Mouse (Mus musculus) megakaryocyte, embryonic 14.5 days (primary cell): Measurements from ENCODE around the gene Csdc2. TPM values are rescaled to one million over a fixed set of nuclear protein-coding genes. Genes with fewer than 3 reads are reported as not detected.
"Not testable (repeated sequence)": the region's sequence is repeated elsewhere in the genome, so short reads cannot be mapped to it uniquely, and the experiment has no call there.

Experiments used
- H3K27me3 ChIP-seq: replicated peaks from 2 replicates; pipeline ENCODE3; 2012; ENCODE audit warnings: inconsistent platforms
- H3K36me3 ChIP-seq: replicated peaks from 2 replicates; pipeline ENCODE3; 2012; ENCODE audit warnings: low read length, inconsistent platforms, mixed read lengths
- H3K4me1 ChIP-seq: 2 replicates; pipeline ENCODE4 v1.6.1; 2012; ENCODE audit warnings: inconsistent platforms
- H3K4me3 ChIP-seq: replicated peaks from 2 replicates; pipeline ENCODE3; 2012; ENCODE audit warnings: moderate library complexity, mild to moderate bottlenecking, inconsistent platforms
- H3K9me3 ChIP-seq: 2 replicates; pipeline ENCODE4 v1.6.1; 2012; ENCODE audit warnings: inconsistent platforms
- FLI1 ChIP-seq: IDR thresholded peaks from 2 replicates; pipeline ENCODE4 v1.6.1; 2012; ENCODE audit warnings: low read length, inconsistent platforms, mixed read lengths
- GATA1 ChIP-seq: IDR thresholded peaks from 3 replicates; pipeline ENCODE4 v1.6.1; 2012; ENCODE audit warnings: mixed read lengths, low read length, inconsistent platforms, borderline replicate concordance
- polyA plus RNA-seq: library from polyadenylated mRNA; stranded (reverse); fragments of >175 nt; gene quantifications from 2 replicates; pipeline ENCODE4 v1.2.3, GENCODE M21; 2012; ENCODE audit warnings: low replicate concordance; ENCODE audit not compliant: insufficient read depth

Csdc2 gene
- polyA plus RNA-seq, 1 experiment, result not detected

DNA sequence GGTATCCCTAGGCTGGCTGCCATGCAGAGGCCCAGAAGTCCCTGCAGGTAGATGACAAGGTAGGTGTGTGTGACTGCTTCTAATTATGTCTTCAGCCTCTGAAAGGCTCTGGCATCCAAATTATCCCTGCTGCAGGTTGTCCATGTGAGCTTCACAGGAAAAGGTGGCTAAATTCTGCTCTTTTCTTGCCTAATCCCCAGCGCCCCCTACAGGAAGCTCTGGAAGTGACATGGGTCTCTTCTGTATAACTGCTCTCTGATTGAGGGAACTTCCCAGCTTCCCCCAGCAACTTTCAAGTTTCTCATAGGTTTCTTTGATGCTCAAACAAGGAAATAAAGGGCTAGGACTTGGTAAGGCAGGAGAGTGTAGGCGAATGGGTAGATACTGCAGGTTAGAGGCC lies 31.6 kb upstream of the Csdc2 start:
- H3K9me3 ChIP-seq, result no peaks in the 10 kb centered on the region
- peaks cover 9% of the 10 kb centered on the region for H3K4me1 ChIP-seq
- no peak overlapping the region for H3K4me3 ChIP-seq
- TF ChIP-seq GATA1, result no peak
- no peak for TF ChIP-seq FLI1
- no peaks in the 10 kb centered on the region for H3K27me3 ChIP-seq
- H3K36me3 ChIP-seq, result peaks cover 97% of the 10 kb centered on the region

DNA sequence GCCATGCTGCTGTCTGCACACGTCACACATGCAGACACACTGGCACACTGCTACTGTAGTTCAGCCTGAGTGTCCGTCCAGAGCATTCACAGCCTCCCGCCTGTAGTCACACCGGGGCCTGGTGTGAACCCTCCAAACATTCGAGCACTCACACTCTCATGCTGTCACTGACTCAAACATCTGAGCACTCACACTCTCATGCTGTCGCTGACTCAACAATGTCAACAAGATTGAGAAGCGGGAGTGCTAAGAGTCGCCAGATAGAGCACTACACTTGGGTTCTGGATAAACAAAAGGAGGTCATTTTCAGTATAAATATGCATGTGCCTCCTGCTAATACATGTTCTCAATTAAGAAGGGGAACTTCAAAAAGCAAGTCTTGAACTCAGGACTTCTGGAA lies 28.6 kb upstream of the Csdc2 start:
- H3K4me3 ChIP-seq, result no peak overlapping the region
- peaks cover 97% of the 10 kb centered on the region for H3K36me3 ChIP-seq
- peaks cover 21% of the 10 kb centered on the region for H3K4me1 ChIP-seq
- TF ChIP-seq FLI1 (no peak), GATA1 (no peak)
- no peaks in the 10 kb centered on the region for H3K27me3 ChIP-seq
- H3K9me3 ChIP-seq, result no peaks in the 10 kb centered on the region

DNA sequence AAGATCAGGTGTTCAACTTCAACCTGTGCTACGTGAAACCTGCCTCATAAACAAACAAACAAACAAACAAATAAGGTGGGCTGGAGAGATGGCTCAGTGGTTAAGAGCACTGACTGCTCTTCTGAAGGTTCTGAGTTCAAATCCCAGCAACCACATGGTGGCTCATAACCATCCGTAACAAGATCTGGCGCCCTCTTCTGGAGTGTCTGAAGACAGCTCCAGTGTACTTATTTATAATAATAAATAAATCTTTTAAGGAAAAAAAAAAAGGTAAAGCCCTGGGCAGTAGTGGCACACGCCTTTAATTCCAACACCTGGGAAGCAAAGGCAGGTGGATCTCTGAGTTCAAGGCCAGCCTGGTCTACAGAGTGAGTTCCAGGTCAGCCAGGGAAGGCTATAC lies 27.8 kb upstream of the Csdc2 start:
- H3K9me3 ChIP-seq, H3K4me3 ChIP-seq, H3K27me3 ChIP-seq: not testable (repeated sequence)
- Histone ChIP-seq H3K36me3 (peaks cover 97% of the 10 kb centered on the region), H3K4me1 (peaks cover 29% of the 10 kb centered on the region)

DNA sequence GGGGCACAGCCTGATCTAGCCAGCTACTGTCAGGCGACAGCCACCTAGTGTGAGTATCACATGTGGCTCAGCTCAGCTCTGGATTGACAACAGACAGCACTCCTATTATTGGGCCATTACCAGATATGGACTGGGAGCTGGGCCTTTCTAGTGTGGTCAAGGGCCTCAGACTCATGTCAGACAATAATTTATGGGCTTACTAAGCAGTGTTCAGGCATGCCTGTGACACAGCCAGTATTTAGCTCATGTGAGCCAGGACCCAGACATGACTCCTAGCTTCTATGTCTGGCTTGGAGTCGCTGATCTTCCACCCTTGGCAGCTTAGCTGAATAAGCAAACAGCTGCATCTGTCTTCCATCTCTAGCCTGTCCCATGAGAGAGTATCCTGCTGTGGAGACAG lies 24.1 kb upstream of the Csdc2 start:
- TF ChIP-seq GATA1 (no peak), FLI1 (no peak)
- no peak overlapping the region for H3K4me3 ChIP-seq
- H3K27me3 ChIP-seq, result no peaks in the 10 kb centered on the region
- H3K36me3 ChIP-seq, result peaks cover 96% of the 10 kb centered on the region
- H3K9me3 ChIP-seq, result no peaks in the 10 kb centered on the region
- peaks cover 66% of the 10 kb centered on the region for H3K4me1 ChIP-seq

DNA sequence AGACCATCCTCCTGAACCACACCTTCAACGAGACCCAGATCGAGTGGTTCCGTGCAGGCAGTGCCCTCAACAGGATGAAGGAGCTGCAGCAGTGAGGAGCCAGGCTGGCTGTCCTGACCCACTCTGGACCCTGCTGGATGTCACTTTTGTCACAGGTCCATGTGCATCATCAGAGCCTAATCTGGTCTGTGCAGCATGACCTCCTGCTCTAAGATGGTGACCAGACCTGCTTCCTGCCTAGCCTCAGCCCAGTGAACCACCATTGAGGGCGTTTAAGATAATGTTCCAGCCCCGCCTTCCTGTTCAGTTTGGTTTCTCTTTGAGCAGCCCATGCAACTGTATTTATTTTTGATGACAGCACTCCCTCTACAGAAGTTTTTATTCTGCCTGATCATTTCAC lies 21.9 kb upstream of the Csdc2 start:
- H3K36me3 ChIP-seq, result peaks cover 99% of the 10 kb centered on the region
- H3K4me1 ChIP-seq, result peaks cover 85% of the 10 kb centered on the region
- H3K27me3 ChIP-seq, result no peaks in the 10 kb centered on the region
- H3K4me3 ChIP-seq, result peak overlapping the region; percentile 62
- TF ChIP-seq FLI1 (no peak), GATA1 (peak; percentile 77; the same call in 1 of the 3 replicates)
- no peaks in the 10 kb centered on the region for H3K9me3 ChIP-seq

DNA sequence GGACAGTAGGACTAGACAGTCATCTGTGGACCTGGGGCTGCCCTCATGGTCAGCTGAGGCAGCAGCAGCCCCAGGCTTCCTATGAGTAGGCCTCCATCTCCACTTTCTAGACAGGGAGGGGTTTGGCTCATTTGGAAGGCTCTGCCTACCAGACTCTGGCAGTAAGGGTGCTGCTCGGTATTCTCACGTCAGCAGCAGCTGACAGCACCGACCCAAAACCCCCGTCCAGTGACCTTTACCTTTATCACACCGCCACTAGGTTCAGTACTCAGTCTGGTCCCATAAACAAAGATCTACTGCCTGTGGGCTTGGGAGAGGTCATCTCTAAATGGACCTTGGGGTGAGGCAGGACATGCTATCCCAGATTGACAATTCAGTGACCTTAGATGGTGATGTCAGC lies 20.9 kb upstream of the Csdc2 start:
- H3K27me3 ChIP-seq, result no peaks in the 10 kb centered on the region
- peaks cover 90% of the 10 kb centered on the region for H3K4me1 ChIP-seq
- H3K4me3 ChIP-seq, result peak overlapping the region; percentile 16
- no peak for TF ChIP-seq GATA1
- no peak for TF ChIP-seq FLI1
- H3K36me3 ChIP-seq, result peaks cover 96% of the 10 kb centered on the region
- no peaks in the 10 kb centered on the region for H3K9me3 ChIP-seq

DNA sequence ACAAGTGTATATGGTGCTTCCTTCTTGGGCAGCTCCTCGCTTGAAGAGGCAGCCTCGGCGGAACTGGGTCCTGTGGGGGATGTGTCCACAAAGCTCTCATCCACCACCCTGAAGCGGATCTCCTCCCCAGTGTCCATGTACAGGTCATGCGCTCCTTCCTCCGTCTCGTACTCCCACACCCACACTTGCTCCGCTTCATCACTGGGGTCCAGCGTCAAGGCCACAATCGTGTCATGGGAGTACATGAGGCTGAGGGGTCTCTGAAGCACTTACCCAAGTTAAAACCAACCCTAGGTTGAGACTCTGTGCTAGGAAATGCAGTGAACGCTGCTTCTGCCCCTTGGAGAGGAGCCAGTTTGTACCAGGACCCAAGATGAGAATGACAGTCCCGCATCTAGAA lies 19.4 kb upstream of the Csdc2 start:
- Histone ChIP-seq H3K27me3 (no peaks in the 10 kb centered on the region), H3K4me1 (peaks cover 97% of the 10 kb centered on the region), H3K36me3 (peaks cover 96% of the 10 kb centered on the region), H3K9me3 (no peaks in the 10 kb centered on the region), H3K4me3 (peak overlapping the region; percentile 30)
- no peak for TF ChIP-seq GATA1
- TF ChIP-seq FLI1, result no peak

DNA sequence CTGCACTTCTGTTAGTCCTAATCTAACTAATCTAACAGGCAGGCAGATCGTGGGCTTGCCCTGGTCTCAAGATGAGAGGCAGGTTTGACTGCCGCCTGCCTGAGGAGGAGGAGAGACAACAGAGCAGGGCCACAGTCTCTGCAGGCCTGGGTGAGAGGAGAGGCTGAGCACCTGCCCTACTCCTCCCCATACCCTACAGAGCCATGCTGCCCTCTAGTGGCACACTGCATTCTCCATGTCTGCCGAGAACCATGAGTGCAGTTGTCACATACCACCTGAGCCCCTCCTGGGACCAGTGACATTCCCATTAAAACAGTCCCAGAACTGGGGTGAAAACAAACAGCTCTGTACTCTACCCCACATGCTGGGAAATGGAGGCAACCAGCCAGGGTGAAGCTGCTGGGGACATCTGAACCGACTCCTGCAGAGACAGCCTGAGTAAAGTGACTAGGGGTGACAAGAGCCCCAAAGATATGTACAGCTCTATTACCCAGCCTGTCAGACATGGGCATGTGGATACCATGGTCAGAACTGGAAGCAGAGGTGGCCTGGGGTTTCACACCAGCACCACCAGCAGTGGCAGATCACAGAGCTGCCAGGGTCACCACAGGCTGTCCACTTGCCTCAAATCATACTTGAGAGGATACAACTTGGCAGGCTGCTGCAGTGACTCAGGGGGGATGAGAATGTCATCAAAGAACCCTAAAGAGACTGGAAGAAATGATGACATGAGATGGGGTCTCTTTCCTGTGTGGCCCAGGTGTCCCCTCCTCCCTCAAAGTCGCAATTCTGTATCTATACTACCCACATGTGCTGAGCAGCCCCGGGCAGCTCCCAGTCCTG lies 18.7 kb upstream of the Csdc2 start:
- peaks cover 95% of the 10 kb centered on the region for H3K4me1 ChIP-seq
- no peak for TF ChIP-seq FLI1
- TF ChIP-seq GATA1, result no peak
- H3K9me3 ChIP-seq, result no peaks in the 10 kb centered on the region
- H3K27me3 ChIP-seq, result no peaks in the 10 kb centered on the region
- peaks cover 95% of the 10 kb centered on the region for H3K36me3 ChIP-seq
- peak overlapping the region; percentile 35 for H3K4me3 ChIP-seq

DNA sequence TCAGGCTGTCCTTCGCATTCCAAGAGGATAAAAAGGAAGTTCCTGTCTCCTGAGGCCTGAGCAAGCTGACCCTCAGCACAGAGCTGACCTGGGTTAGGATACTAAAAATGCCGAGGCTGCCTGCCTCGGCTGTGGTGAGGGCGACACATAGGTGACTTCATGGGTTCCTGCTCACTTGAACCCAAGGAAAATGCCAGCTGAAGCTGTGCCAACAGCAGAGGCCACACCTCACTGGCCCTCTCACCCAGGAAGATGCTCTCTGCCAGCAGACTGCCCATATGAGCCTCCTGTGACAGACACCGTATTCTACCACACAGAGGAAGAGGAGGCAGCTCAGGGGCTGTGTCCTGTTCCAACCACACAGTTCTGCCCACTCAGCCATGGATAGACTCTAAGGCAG lies 17.5 kb upstream of the Csdc2 start:
- Histone ChIP-seq H3K4me3 (no peak overlapping the region), H3K9me3 (no peaks in the 10 kb centered on the region), H3K27me3 (no peaks in the 10 kb centered on the region), H3K36me3 (peaks cover 93% of the 10 kb centered on the region), H3K4me1 (peaks cover 95% of the 10 kb centered on the region)
- no peak for TF ChIP-seq GATA1
- no peak for TF ChIP-seq FLI1

DNA sequence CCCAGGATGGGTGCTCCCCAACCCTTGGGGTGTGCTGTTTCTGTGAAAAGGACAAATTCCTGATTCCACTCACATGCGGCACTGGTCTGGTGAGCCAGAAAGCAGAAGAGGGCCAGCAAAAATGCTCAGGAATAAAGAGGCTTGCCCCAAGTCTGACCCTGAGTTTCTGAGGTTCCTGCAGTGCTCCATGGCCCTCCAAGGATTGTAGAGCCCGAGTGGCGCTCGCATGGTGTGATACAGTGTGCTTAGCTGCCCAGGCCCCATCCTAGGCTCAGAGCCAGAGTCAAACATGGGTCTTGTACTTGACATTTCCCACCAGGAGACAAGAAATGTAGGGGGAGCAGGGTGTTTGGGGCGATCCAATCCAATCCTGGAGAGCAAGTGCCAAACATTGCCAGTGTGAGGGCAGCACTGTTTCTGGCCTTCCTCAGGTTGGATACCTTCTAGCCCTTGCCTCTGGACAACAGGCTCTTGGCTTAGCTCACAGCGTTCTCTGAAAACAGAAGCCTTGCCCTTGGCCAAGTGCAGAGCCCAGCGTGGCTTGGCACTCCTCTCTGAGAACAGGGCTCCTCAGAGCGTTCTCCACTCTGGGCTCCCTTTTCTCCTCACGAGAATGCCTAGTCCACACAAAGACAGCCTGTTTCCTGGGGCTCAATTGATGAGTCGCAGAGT lies 15.9 kb upstream of the Csdc2 start:
- Histone ChIP-seq H3K27me3 (no peaks in the 10 kb centered on the region), H3K4me3 (no peak overlapping the region), H3K9me3 (no peaks in the 10 kb centered on the region), H3K4me1 (peaks cover 95% of the 10 kb centered on the region), H3K36me3 (peaks cover 85% of the 10 kb centered on the region)
- no peak for TF ChIP-seq GATA1
- TF ChIP-seq FLI1, result no peak
